Mouse (Mus musculus) erythroid progenitor cell, adult 5-6 weeks (primary cell): Measurements from ENCODE around the gene Dock2. TPM values are rescaled to one million over a fixed set of nuclear protein-coding genes. Genes with fewer than 3 reads are reported as not detected.

Experiments
- ATAC-seq: replicated peaks from 2 replicates; pipeline ENCODE4 v1.8.0; 2016; ENCODE audit warnings: moderate number of reproducible peaks, mild to moderate bottlenecking, moderate TSS enrichment, inconsistent platforms; ENCODE audit not compliant: poor library complexity, low FRiP score, severe bottlenecking
- total RNA-seq, 2 experiments: library from RNA; stranded (forward) in 1 of 2; stranded (reverse) in 1 of 2; fragments of 150-400 nt in 1 of 2; fragments of 186-747, 209-891 nt in 1 of 2; gene quantifications; 2 replicates each; pipeline versions ENCODE4 v1.2.3 to v1.2.4; 2015 to 2017; ENCODE audit warnings: low replicate concordance in 2 of 2

Gene Dock2
- total RNA-seq, 2 experiments from 2014 or later: 14.6 to 25.2 TPM

- no peak for ATAC-seq
Observed at GRCm38 (mm10) chr11:34383501-34383900, 400.2 kb downstream of the Dock2 start.

- ATAC-seq: no peak
Observed at GRCm38 (mm10) chr11:34377649-34378048, 406.0 kb downstream of the Dock2 start.

- no peak for ATAC-seq
Observed at GRCm38 (mm10) chr11:34375557-34375956, 408.1 kb downstream of the Dock2 start.

GRCm38 (mm10) chr11:34372224-34372623, 411.5 kb downstream of the Dock2 start:
- ATAC-seq: no peak

- ATAC-seq: no peak
Observed at GRCm38 (mm10) chr11:34356109-34356508, 427.6 kb downstream of the Dock2 start.

- no peak for ATAC-seq
Observed at GRCm38 (mm10) chr11:34355406-34355805, 428.3 kb downstream of the Dock2 start.

- no peak for ATAC-seq
Observed at GRCm38 (mm10) chr11:34349453-34350056, 434.1 kb downstream of the Dock2 start.

GRCm38 (mm10) chr11:34348287-34348918, 435.3 kb downstream of the Dock2 start:
- no peak for ATAC-seq

GRCm38 (mm10) chr11:34344310-34344709, 439.4 kb downstream of the Dock2 start:
- no peak for ATAC-seq

GRCm38 (mm10) chr11:34343742-34344307, 439.9 kb downstream of the Dock2 start:
- no peak for ATAC-seq

GRCm38 (mm10) chr11:34339693-34340092, 444.0 kb downstream of the Dock2 start:
- no peak for ATAC-seq

GRCm38 (mm10) chr11:34337907-34338306, 445.8 kb downstream of the Dock2 start:
- ATAC-seq: no peak

- ATAC-seq: no peak
Observed at GRCm38 (mm10) chr11:34332344-34333031, 451.2 kb downstream of the Dock2 start.

- ATAC-seq: no peak
Observed at GRCm38 (mm10) chr11:34323664-34324063, 460.0 kb downstream of the Dock2 start.

GRCm38 (mm10) chr11:34319282-34319681, 464.4 kb downstream of the Dock2 start:
- no peak for ATAC-seq

GRCm38 (mm10) chr11:34317001-34317400, 466.7 kb downstream of the Dock2 start:
- ATAC-seq: no peak

GRCm38 (mm10) chr11:34316176-34316575, 467.5 kb downstream of the Dock2 start:
- no peak for ATAC-seq

- no peak for ATAC-seq
Observed at GRCm38 (mm10) chr11:34315383-34315782, 468.3 kb downstream of the Dock2 start.

- ATAC-seq: no peak
Observed at GRCm38 (mm10) chr11:34314534-34315379, 468.9 kb downstream of the Dock2 start, which contains the start of gene Fam196b. TSS of gene Fam196b (plus strand) at chr11:34314822.

- no peak for ATAC-seq
Observed at GRCm38 (mm10) chr11:34312208-34312607, 471.5 kb downstream of the Dock2 start.
